Mouse (Mus musculus) myocyte (in vitro differentiated cells): ENCODE data around the gene Ece2. TPM values are rescaled to one million over a fixed set of nuclear protein-coding genes. Genes with fewer than 3 reads are reported as not detected.

Experiments
- H3K27me3 ChIP-seq: one replicate; pipeline ENCODE4 v1.6.1; 2011; ENCODE audit not compliant: control insufficient read depth, insufficient read depth, insufficient read length
- H3K36me3 ChIP-seq: one replicate; pipeline ENCODE4 v1.6.1; 2011; ENCODE audit not compliant: control insufficient read depth, insufficient read depth
- H3K4me2 ChIP-seq: one replicate; pipeline ENCODE4 v1.6.1; 2011; ENCODE audit warnings: low read depth, control low read depth
- H3K4me3 ChIP-seq: one replicate; pipeline ENCODE4 v1.5.1; 2011; ENCODE audit warnings: mild to moderate bottlenecking, control low read depth, moderate library complexity
- H3K79me2 ChIP-seq: one replicate; pipeline ENCODE4 v1.6.1; 2011; ENCODE audit not compliant: control insufficient read depth, insufficient read depth
- H3ac ChIP-seq: one replicate; pipeline ENCODE4 v1.6.1; 2011; ENCODE audit not compliant: control insufficient read depth, insufficient read length
- CEBPB ChIP-seq: IDR thresholded peaks from 2 replicates; pipeline ENCODE4 v1.6.1; 2011; ENCODE audit warnings: mild to moderate bottlenecking, moderate library complexity; ENCODE audit not compliant: poor library complexity, insufficient read depth, severe bottlenecking
- E2F4 ChIP-seq: IDR thresholded peaks from one replicate; pipeline ENCODE4 v1.6.1; 2011; ENCODE audit warnings: mild to moderate bottlenecking, control low read depth, moderate library complexity; ENCODE audit not compliant: insufficient read depth
- MAX ChIP-seq: IDR thresholded peaks from one replicate; pipeline ENCODE4 v1.6.1; 2011; ENCODE audit warnings: low read depth, mild to moderate bottlenecking, control low read depth
- MYOD1 ChIP-seq, 3 experiments: IDR thresholded peaks; one replicate each; pipeline ENCODE4 v1.6.1; 2011; ENCODE audit warnings: control low read depth in 2 of 3, low read depth in 2 of 3, mild to moderate bottlenecking in 2 of 3, moderate library complexity in 1 of 3; ENCODE audit not compliant: insufficient read length in 2 of 3, control insufficient read depth in 1 of 3
- MYOG ChIP-seq, 3 experiments: IDR thresholded peaks; one replicate each; pipeline ENCODE4 v1.6.1; 2011; ENCODE audit warnings: control low read depth in 2 of 3, low read depth in 2 of 3, mild to moderate bottlenecking in 2 of 3; ENCODE audit not compliant: insufficient read length in 2 of 3, control insufficient read depth in 1 of 3, insufficient read depth in 1 of 3
- POLR2A ChIP-seq: IDR thresholded peaks from one replicate; pipeline ENCODE4 v1.6.1; 2011; ENCODE audit warnings: low read depth, mild to moderate bottlenecking, control low read depth, moderate library complexity; ENCODE audit not compliant: insufficient read length
- POLR2AphosphoS2 ChIP-seq: IDR thresholded peaks from one replicate; pipeline ENCODE4 v1.6.1; 2011; ENCODE audit warnings: low read depth, control low read depth; ENCODE audit not compliant: insufficient read length
- REST ChIP-seq: IDR thresholded peaks from one replicate; pipeline ENCODE4 v1.6.1; 2011; ENCODE audit warnings: mild to moderate bottlenecking, control low read depth, moderate library complexity; ENCODE audit not compliant: insufficient read depth, insufficient read length
- SRF ChIP-seq: IDR thresholded peaks from one replicate; pipeline ENCODE4 v1.6.1; 2011; ENCODE audit warnings: low read depth; ENCODE audit not compliant: control insufficient read depth, insufficient read length
- TCF12 ChIP-seq: IDR thresholded peaks from one replicate; pipeline ENCODE4 v1.6.1; 2011; ENCODE audit warnings: mild to moderate bottlenecking, control low read depth; ENCODE audit not compliant: poor library complexity, insufficient read depth, severe bottlenecking
- TCF3 ChIP-seq: IDR thresholded peaks from one replicate; pipeline ENCODE4 v1.6.1; 2011; ENCODE audit warnings: low read depth, control low read depth; ENCODE audit not compliant: insufficient read length
- USF1 ChIP-seq: IDR thresholded peaks from one replicate; pipeline ENCODE4 v1.6.1; 2011; ENCODE audit warnings: low read depth, mild to moderate bottlenecking, control low read depth, moderate library complexity
- polyA plus RNA-seq: library from polyadenylated mRNA; unstranded; fragments of >200 nt; fragmentation: generic; extraction: Trizol; gene quantifications from one replicate; pipeline ENCODE4 v1.2.1, GENCODE M21; 2012; ENCODE audit warnings: missing spikeins

Ece2 gene
- polyA plus RNA-seq, 1 experiment = 2.6 TPM

GRCm38 (mm10) chr16:20676702-20677101 is 47.1 kb downstream of the Ece2 start:
- Histone ChIP-seq H3ac (no peak overlapping the region), H3K36me3 (peaks cover 39% of the 10 kb centered on the region), H3K27me3 (no peaks in the 10 kb centered on the region), H3K4me2 (no peak overlapping the region), H3K4me3 (no peak overlapping the region), H3K79me2 (peaks cover 56% of the 10 kb centered on the region)
- TF ChIP-seq MYOG (IDR thresholded peaks at IDR 0.05; ENCODE audit: control insufficient read depth in 1 of 3, insufficient read depth in 1 of 3, insufficient read length in 2 of 3, low read depth in 2 of 3) = no peak
- no peak for TF ChIP-seq USF1
- TF ChIP-seq TCF3 = no peak
- no peak for TF ChIP-seq MAX
- no peak for TF ChIP-seq E2F4
- TF ChIP-seq SRF = no peak
- no peak for TF ChIP-seq TCF12
- TF ChIP-seq CEBPB = no peak
- no peak for TF ChIP-seq POLR2A
- TF ChIP-seq REST = no peak

- peak overlapping the region; percentile 4 for H3K4me2 ChIP-seq
- no peak overlapping the region for H3K4me3 ChIP-seq
- peaks cover 46% of the 10 kb centered on the region for H3K36me3 ChIP-seq
- no peak overlapping the region for H3ac ChIP-seq
- no peak for TF ChIP-seq E2F4
- TF ChIP-seq TCF12 = no peak
- TF ChIP-seq POLR2AphosphoS2 = no peak
- no peak for TF ChIP-seq USF1
- TF ChIP-seq REST = no peak
- TF ChIP-seq POLR2A = no peak
- no peaks in the 10 kb centered on the region for H3K27me3 ChIP-seq
- H3K79me2 ChIP-seq = peaks cover 56% of the 10 kb centered on the region
These were observed 47.8 kb downstream of the Ece2 start for GRCm38 (mm10) chr16:20677380-20677779.

GRCm38 (mm10) chr16:20677974-20678675 is 48.5 kb downstream of the Ece2 start:
- peaks cover 54% of the 10 kb centered on the region for H3K36me3 ChIP-seq
- peak overlapping the region; percentile 4 for H3K4me2 ChIP-seq
- H3ac ChIP-seq = no peak overlapping the region
- H3K4me3 ChIP-seq = no peak overlapping the region
- TF ChIP-seq POLR2AphosphoS2 (no peak), E2F4 (no peak), MYOG (IDR thresholded peaks at IDR 0.05; ENCODE audit: control insufficient read depth in 1 of 3, insufficient read depth in 1 of 3, insufficient read length in 2 of 3, low read depth in 2 of 3) (no peak)
- peaks cover 55% of the 10 kb centered on the region for H3K79me2 ChIP-seq
- H3K27me3 ChIP-seq = no peaks in the 10 kb centered on the region

- Histone ChIP-seq H3K79me2 (no peaks in the 10 kb centered on the region), H3K27me3 (no peaks in the 10 kb centered on the region), H3K4me2 (no peak overlapping the region), H3K36me3 (peaks cover 55% of the 10 kb centered on the region), H3K4me3 (no peak overlapping the region), H3ac (no peak overlapping the region)
- TF ChIP-seq TCF12 (no peak), SRF (no peak), CEBPB (no peak), POLR2AphosphoS2 (no peak), TCF3 (no peak), MYOG (IDR thresholded peaks at IDR 0.05; ENCODE audit: control insufficient read depth in 1 of 3, insufficient read depth in 1 of 3, insufficient read length in 2 of 3, low read depth in 2 of 3) (no peak), REST (no peak), USF1 (no peak), MYOD1 (IDR thresholded peaks at IDR 0.05; ENCODE audit: control insufficient read depth in 1 of 3, insufficient read length in 2 of 3, low read depth in 2 of 3) (no peak), MAX (no peak), POLR2A (no peak), E2F4 (no peak)
These were observed 61.1 kb downstream of the Ece2 start for GRCm38 (mm10) chr16:20690774-20691173.

- Histone ChIP-seq H3ac (no peak overlapping the region), H3K4me3 (no peak overlapping the region), H3K79me2 (no peaks in the 10 kb centered on the region), H3K36me3 (peaks cover 48% of the 10 kb centered on the region), H3K27me3 (no peaks in the 10 kb centered on the region), H3K4me2 (no peak overlapping the region)
- TF ChIP-seq POLR2A (no peak), E2F4 (no peak), MAX (no peak), POLR2AphosphoS2 (no peak)
These were observed 62.0 kb downstream of the Ece2 start for GRCm38 (mm10) chr16:20691617-20692016.
